Mouse (Mus musculus) c-Kit-positive CD71-negative TER-119-negative erythroid progenitor cells, embryonic 14.5 days (primary cell): ENCODE measurements around the gene Tpr.

Source experiments
- DNase-seq: peaks from one replicate; pipeline ENCODE4 v3.0.0-alpha.2; 2013; ENCODE audit warnings: low read depth

The Tpr gene

GRCm38 (mm10) chr1:150392638-150393487 is at the start of gene Tpr, which contains the start of gene Odr4:
Gene Tpr, plus strand, starts transcription at chr1:150392838.
Gene Odr4, minus strand, starts transcription at chr1:150393080.
- DNase-seq: peak; percentile 97

GRCm38 (mm10) chr1:150360864-150361263 is 31.8 kb upstream of the Tpr start:
- DNase-seq: no peak

GRCm38 (mm10) chr1:150372895-150373294 is 19.7 kb upstream of the Tpr start:
- DNase-seq: no peak

GRCm38 (mm10) chr1:150374247-150374646 is 18.4 kb upstream of the Tpr start:
- no peak for DNase-seq

- no peak for DNase-seq
These were observed 8.5 kb upstream of the Tpr start for GRCm38 (mm10) chr1:150384138-150384537.

GRCm38 (mm10) chr1:150387572-150387971 is 5.1 kb upstream of the Tpr start:
- no peak for DNase-seq

GRCm38 (mm10) chr1:150389390-150390129 is 3.1 kb upstream of the Tpr start:
- no peak for DNase-seq

- DNase-seq: no peak
These were observed 554 bp upstream of the Tpr start for GRCm38 (mm10) chr1:150391931-150392637.

- DNase-seq: no peak
These were observed 832 bp downstream of the Tpr start for GRCm38 (mm10) chr1:150393488-150393852.

GRCm38 (mm10) chr1:150396001-150396400 is 3.4 kb downstream of the Tpr start:
- no peak for DNase-seq

GRCm38 (mm10) chr1:150403914-150404313 is 11.3 kb downstream of the Tpr start:
- no peak for DNase-seq

- no peak for DNase-seq
These were observed 11.9 kb downstream of the Tpr start for GRCm38 (mm10) chr1:150404555-150404954.

- no peak for DNase-seq
These were observed 14.6 kb downstream of the Tpr start for GRCm38 (mm10) chr1:150407285-150407684.

- no peak for DNase-seq
These were observed 17.4 kb downstream of the Tpr start for GRCm38 (mm10) chr1:150409996-150410395.

- DNase-seq: no peak
These were observed 23.4 kb downstream of the Tpr start for GRCm38 (mm10) chr1:150416006-150416405.

- DNase-seq: no peak
These were observed 25.8 kb downstream of the Tpr start for GRCm38 (mm10) chr1:150418426-150418825.

- no peak for DNase-seq
These were observed 33.0 kb downstream of the Tpr start for GRCm38 (mm10) chr1:150425665-150426064.

GRCm38 (mm10) chr1:150426216-150426615 is 33.6 kb downstream of the Tpr start:
- DNase-seq: no peak

GRCm38 (mm10) chr1:150438641-150439040 is 46.0 kb downstream of the Tpr start:
- DNase-seq: no peak

- no peak for DNase-seq
These were observed 49.1 kb downstream of the Tpr start for GRCm38 (mm10) chr1:150441731-150442130.

GRCm38 (mm10) chr1:150458977-150459376 is 66.3 kb downstream of the Tpr start:
- no peak for DNase-seq

GRCm38 (mm10) chr1:150459599-150459998 is 67.0 kb downstream of the Tpr start:
- no peak for DNase-seq

GRCm38 (mm10) chr1:150460595-150460994 is 68.0 kb downstream of the Tpr start:
- DNase-seq: no peak
